Mouse (Mus musculus): ENCODE measurements at regions not wholly inside any gene's neighbourhood (a gene's known extent, or its start where the extent isn't known, plus 50 kb on each side); places are given as distances from the start of the nearest gene placed in this dataset.

- no peaks in the 10 kb centered on the region for H3K36me3 ChIP-seq (replicated peaks; ENCODE audit: control insufficient read depth, insufficient read depth, low read depth, low read length)
- H3K9me3 ChIP-seq (replicated peaks; ENCODE audit: control insufficient read depth, low read length), result no peaks in the 10 kb centered on the region
- no peak overlapping the region for H3K27ac ChIP-seq (replicated peaks; ENCODE audit: low read depth, low read length)
- no peaks in the 10 kb centered on the region for H3K27me3 ChIP-seq (ENCODE audit: control insufficient read depth, insufficient read depth, low read length)
- no peaks in the 10 kb centered on the region for H3K4me1 ChIP-seq (ENCODE audit: control insufficient read depth, insufficient read depth, low read length)
- DNase-seq (ENCODE audit: low spot score) (no peak), ATAC-seq (replicated peaks; ENCODE audit: insufficient number of reproducible peaks, low FRiP score, low TSS enrichment, low read depth) (no peak)
- WGBS, result 85% methylated on average over 6 of the region's 6 CpGs
- H3K4me3 ChIP-seq (ENCODE audit: low read depth, low read length), result no peak overlapping the region
- H3K4me2 ChIP-seq (ENCODE audit: low read depth, low read length), result no peak overlapping the region
- H3K9ac ChIP-seq (replicated peaks; ENCODE audit: low read length), result no peak overlapping the region
Measured at GRCm38 (mm10) chr15:27145860-27146259, 250.5 kb upstream of the Fbxl7 start.

GRCm38 (mm10) chr15:27160986-27161385, 265.6 kb upstream of the Fbxl7 start:
- Histone ChIP-seq H3K36me3 (replicated peaks; ENCODE audit: control insufficient read depth, insufficient read depth, low read depth, low read length) (no peaks in the 10 kb centered on the region), H3K4me2 (ENCODE audit: low read depth, low read length) (no peak overlapping the region), H3K27me3 (ENCODE audit: control insufficient read depth, insufficient read depth, low read length) (no peaks in the 10 kb centered on the region), H3K27ac (replicated peaks; ENCODE audit: low read depth, low read length) (no peak overlapping the region), H3K4me1 (ENCODE audit: control insufficient read depth, insufficient read depth, low read length) (no peaks in the 10 kb centered on the region), H3K9ac (replicated peaks; ENCODE audit: low read length) (no peak overlapping the region), H3K4me3 (ENCODE audit: low read depth, low read length) (no peak overlapping the region), H3K9me3 (replicated peaks; ENCODE audit: control insufficient read depth, low read length) (no peaks in the 10 kb centered on the region)
- DNase-seq (ENCODE audit: low spot score), result no peak
- 65% methylated on average over 5 of the region's 5 CpGs for WGBS
- ATAC-seq (replicated peaks; ENCODE audit: insufficient number of reproducible peaks, low FRiP score, low TSS enrichment, low read depth), result no peak

- WGBS, result 86% methylated on average over 1 of the region's 1 CpGs
Measured at GRCm38 (mm10) chr15:27167484-27167883, 272.1 kb upstream of the Fbxl7 start.

GRCm38 (mm10) chr15:27169846-27170245, 274.5 kb upstream of the Fbxl7 start:
- DNase-seq (ENCODE audit: low spot score) (no peak), ATAC-seq (replicated peaks; ENCODE audit: insufficient number of reproducible peaks, low FRiP score, low TSS enrichment, low read depth) (no peak)
- no peaks in the 10 kb centered on the region for H3K9me3 ChIP-seq (replicated peaks; ENCODE audit: control insufficient read depth, low read length)
- H3K27me3 ChIP-seq (ENCODE audit: control insufficient read depth, insufficient read depth, low read length), result no peaks in the 10 kb centered on the region
- H3K4me2 ChIP-seq (ENCODE audit: low read depth, low read length), result no peak overlapping the region
- no peaks in the 10 kb centered on the region for H3K36me3 ChIP-seq (replicated peaks; ENCODE audit: control insufficient read depth, insufficient read depth, low read depth, low read length)
- 87% methylated on average over 7 of the region's 7 CpGs for WGBS
- no peaks in the 10 kb centered on the region for H3K4me1 ChIP-seq (ENCODE audit: control insufficient read depth, insufficient read depth, low read length)
- H3K27ac ChIP-seq (replicated peaks; ENCODE audit: low read depth, low read length), result no peak overlapping the region
- H3K9ac ChIP-seq (replicated peaks; ENCODE audit: low read length), result no peak overlapping the region
- no peak overlapping the region for H3K4me3 ChIP-seq (ENCODE audit: low read depth, low read length)

More at GRCm38 (mm10) chr15:27167484-27167883, 272.1 kb upstream of the Fbxl7 start:
- no peaks in the 10 kb centered on the region for H3K4me1 ChIP-seq (ENCODE audit: control insufficient read depth, insufficient read depth, low read length)
- ATAC-seq (replicated peaks; ENCODE audit: insufficient number of reproducible peaks, low FRiP score, low TSS enrichment, low read depth), result no peak
- H3K27me3 ChIP-seq (ENCODE audit: control insufficient read depth, insufficient read depth, low read length), result no peaks in the 10 kb centered on the region
- no peak for DNase-seq (ENCODE audit: low spot score)
- H3K4me2 ChIP-seq (ENCODE audit: low read depth, low read length), result no peak overlapping the region
- no peak overlapping the region for H3K4me3 ChIP-seq (ENCODE audit: low read depth, low read length)
- no peak overlapping the region for H3K27ac ChIP-seq (replicated peaks; ENCODE audit: low read depth, low read length)
- no peaks in the 10 kb centered on the region for H3K36me3 ChIP-seq (replicated peaks; ENCODE audit: control insufficient read depth, insufficient read depth, low read depth, low read length)
- H3K9me3 ChIP-seq (replicated peaks; ENCODE audit: control insufficient read depth, low read length), result no peaks in the 10 kb centered on the region
- no peak overlapping the region for H3K9ac ChIP-seq (replicated peaks; ENCODE audit: low read length)

- no peak overlapping the region for H3K4me3 ChIP-seq (ENCODE audit: low read depth, low read length)
- no peak overlapping the region for H3K9ac ChIP-seq (replicated peaks; ENCODE audit: low read length)
- H3K9me3 ChIP-seq (replicated peaks; ENCODE audit: control insufficient read depth, low read length), result no peaks in the 10 kb centered on the region
- DNase-seq (ENCODE audit: low spot score) (peak; percentile 31), ATAC-seq (replicated peaks; ENCODE audit: insufficient number of reproducible peaks, low FRiP score, low TSS enrichment, low read depth) (no peak)
- WGBS, result 38% methylated on average over 5 of the region's 5 CpGs
- no peaks in the 10 kb centered on the region for H3K4me1 ChIP-seq (ENCODE audit: control insufficient read depth, insufficient read depth, low read length)
- H3K4me2 ChIP-seq (ENCODE audit: low read depth, low read length), result no peak overlapping the region
- no peaks in the 10 kb centered on the region for H3K27me3 ChIP-seq (ENCODE audit: control insufficient read depth, insufficient read depth, low read length)
- no peak overlapping the region for H3K27ac ChIP-seq (replicated peaks; ENCODE audit: low read depth, low read length)
- no peaks in the 10 kb centered on the region for H3K36me3 ChIP-seq (replicated peaks; ENCODE audit: control insufficient read depth, insufficient read depth, low read depth, low read length)
Measured at GRCm38 (mm10) chr15:27173506-27173905, 278.1 kb upstream of the Fbxl7 start.

GRCm38 (mm10) chr15:27178084-27178935, 282.9 kb upstream of the Fbxl7 start:
- H3K27me3 ChIP-seq (ENCODE audit: control insufficient read depth, insufficient read depth, low read length), result no peaks in the 10 kb centered on the region
- no peak overlapping the region for H3K9ac ChIP-seq (replicated peaks; ENCODE audit: low read length)
- H3K36me3 ChIP-seq (replicated peaks; ENCODE audit: control insufficient read depth, insufficient read depth, low read depth, low read length), result no peaks in the 10 kb centered on the region
- no peak overlapping the region for H3K27ac ChIP-seq (replicated peaks; ENCODE audit: low read depth, low read length)
- H3K4me1 ChIP-seq (ENCODE audit: control insufficient read depth, insufficient read depth, low read length), result no peaks in the 10 kb centered on the region
- H3K9me3 ChIP-seq (replicated peaks; ENCODE audit: control insufficient read depth, low read length), result no peaks in the 10 kb centered on the region
- H3K4me3 ChIP-seq (ENCODE audit: low read depth, low read length), result no peak overlapping the region
- 36% methylated on average over 13 of the region's 13 CpGs for WGBS
- no peak for ATAC-seq (replicated peaks; ENCODE audit: insufficient number of reproducible peaks, low FRiP score, low TSS enrichment, low read depth)
- H3K4me2 ChIP-seq (ENCODE audit: low read depth, low read length), result no peak overlapping the region
- peak; percentile 11 for DNase-seq (ENCODE audit: low spot score)

GRCm38 (mm10) chr15:27189699-27190098, 276.8 kb upstream of the Ank start:
- Histone ChIP-seq H3K27ac (replicated peaks; ENCODE audit: low read depth, low read length) (no peak overlapping the region), H3K27me3 (ENCODE audit: control insufficient read depth, insufficient read depth, low read length) (no peaks in the 10 kb centered on the region), H3K9me3 (replicated peaks; ENCODE audit: control insufficient read depth, low read length) (no peaks in the 10 kb centered on the region), H3K4me1 (ENCODE audit: control insufficient read depth, insufficient read depth, low read length) (no peaks in the 10 kb centered on the region), H3K4me3 (ENCODE audit: low read depth, low read length) (no peak overlapping the region), H3K36me3 (replicated peaks; ENCODE audit: control insufficient read depth, insufficient read depth, low read depth, low read length) (no peaks in the 10 kb centered on the region), H3K9ac (replicated peaks; ENCODE audit: low read length) (no peak overlapping the region), H3K4me2 (ENCODE audit: low read depth, low read length) (no peak overlapping the region)
- DNase-seq (ENCODE audit: low spot score) (peak; percentile 79), ATAC-seq (replicated peaks; ENCODE audit: insufficient number of reproducible peaks, low FRiP score, low TSS enrichment, low read depth) (no peak)
- 55% methylated on average over 4 of the region's 4 CpGs for WGBS

- Histone ChIP-seq H3K4me2 (ENCODE audit: low read depth, low read length) (no peak overlapping the region), H3K27me3 (ENCODE audit: control insufficient read depth, insufficient read depth, low read length) (no peaks in the 10 kb centered on the region), H3K27ac (replicated peaks; ENCODE audit: low read depth, low read length) (no peak overlapping the region), H3K36me3 (replicated peaks; ENCODE audit: control insufficient read depth, insufficient read depth, low read depth, low read length) (no peaks in the 10 kb centered on the region), H3K9ac (replicated peaks; ENCODE audit: low read length) (no peak overlapping the region), H3K4me3 (ENCODE audit: low read depth, low read length) (no peak overlapping the region), H3K4me1 (ENCODE audit: control insufficient read depth, insufficient read depth, low read length) (no peaks in the 10 kb centered on the region), H3K9me3 (replicated peaks; ENCODE audit: control insufficient read depth, low read length) (no peaks in the 10 kb centered on the region)
- no peak for DNase-seq (ENCODE audit: low spot score)
- no peak for ATAC-seq (replicated peaks; ENCODE audit: insufficient number of reproducible peaks, low FRiP score, low TSS enrichment, low read depth)
- 75% methylated on average over 3 of the region's 3 CpGs for WGBS
Measured at GRCm38 (mm10) chr15:27201513-27201912, 265.0 kb upstream of the Ank start.

All from embryonic facial prominence, embryonic 11.5 days (tissue).